In genomic region chr9:96942975-96943374, GRCm38 (mm10) we compare ENCODE assay signal across 15 mouse cellular contexts. TPM values are rescaled to one million over a fixed set of nuclear protein-coding genes. Genes with fewer than 3 reads are reported as not detected.
DNase-seq lines count a peak whose midpoint lies in the region; ATAC-seq and TF ChIP-seq lines count a peak whose summit lies in the region.
"Had no signal": no experiment of that assay in that cellular context is flagged by ENCODE, and none has a peak within 500 bp of the region (broad histone marks: within the 10 kb centered on the region; RNA-seq: fewer than 3 reads in every experiment).

No protein-coding gene starts in this region.

- peak; percentile 19 for DNase-seq in adrenal gland, postnatal 25 days
- DNase-seq in adrenal gland, adult 18-20 months (ENCODE audit: low spot score in 2 of 2): no peak
- no peak for DNase-seq in liver, postnatal 0 days
- DNase-seq in thymus, postnatal 0 days (ENCODE audit: low spot score): peak; percentile 69
- no peak for DNase-seq in gastrocnemius, postnatal 14 days
- DNase-seq: cerebellum, postnatal 10 days; gastrocnemius, adult 2 months; heart, postnatal 4 days; kidney, postnatal 4 days; left cerebral cortex, postnatal 4 days had no signal

- H3K9ac ChIP-seq in liver, postnatal 0 days (replicated peaks): no peak overlapping the region
- no peak overlapping the region for H3K9ac ChIP-seq in liver, embryonic 12.5 days
- no peak overlapping the region for H3K9ac ChIP-seq in hindbrain, embryonic 16.5 days (ENCODE audit: low read depth, low read length)

- no peak for TF ChIP-seq EP300 in liver, postnatal 0 days (IDR thresholded peaks at IDR 0.05; ENCODE audit: low read depth)

- intact Hi-C loops in gastrocnemius, postnatal 14 days (cut with DNase I; ENCODE audit: low total_unique reads): no loop called here

- peak; percentile 35 for TF ChIP-seq CTCF in liver, postnatal 0 days (IDR thresholded peaks at IDR 0.05; ENCODE audit: low read depth)

- no peak overlapping the region for H3K4me2 ChIP-seq in liver, postnatal 0 days (ENCODE audit: low read depth, low read length)
- no peak overlapping the region for H3K4me2 ChIP-seq in liver, embryonic 12.5 days
- H3K4me2 ChIP-seq in hindbrain, embryonic 16.5 days (ENCODE audit: low read length): no peak overlapping the region

- no peak overlapping the region for H3K27ac ChIP-seq in liver, postnatal 0 days (ENCODE audit: low read depth)
- no peak overlapping the region for H3K27ac ChIP-seq in liver, embryonic 12.5 days
- H3K27ac ChIP-seq in hindbrain, embryonic 16.5 days (ENCODE audit: low read depth, low read length): no peak overlapping the region
- H3K27ac ChIP-seq: gastrocnemius, adult 2 months; macrophage had no signal

- H3K4me1 ChIP-seq in liver, postnatal 0 days (ENCODE audit: insufficient read depth): no peaks in the 10 kb centered on the region
- no peaks in the 10 kb centered on the region for H3K4me1 ChIP-seq in liver, embryonic 12.5 days
- no peaks in the 10 kb centered on the region for H3K4me1 ChIP-seq in hindbrain, embryonic 16.5 days (ENCODE audit: control insufficient read depth, insufficient read depth, low read depth, low read length)

- peaks cover 16% of the 10 kb centered on the region; the same call in 1 of the 2 replicates for H3K27me3 ChIP-seq in liver, postnatal 0 days (ENCODE audit: insufficient read depth, low read length)
- H3K27me3 ChIP-seq in liver, embryonic 12.5 days (replicated peaks): peaks cover 52% of the 10 kb centered on the region
- H3K27me3 ChIP-seq in hindbrain, embryonic 16.5 days (replicated peaks; ENCODE audit: control insufficient read depth, insufficient read depth, low read length): no peaks in the 10 kb centered on the region
- H3K27me3 ChIP-seq: Patski had no signal

- 62% methylated on average over 3 of the region's 3 CpGs for WGBS in liver, postnatal 0 days (ENCODE audit: insufficient replicate concordance)
- WGBS in liver, embryonic 12.5 days (ENCODE audit: insufficient replicate concordance): 59% methylated on average over 3 of the region's 3 CpGs
- WGBS in hindbrain, embryonic 16.5 days: 95% methylated on average over 3 of the region's 3 CpGs

- ATAC-seq in liver, postnatal 0 days: no peak
- no peak for ATAC-seq in liver, embryonic 12.5 days
- peak; percentile 29 to 67; a peak in 2 of 4 replicates for ATAC-seq in hematopoietic stem cell, adult 5-6 weeks (replicated peaks in 1 of 2; ENCODE audit: insufficient read depth in 1 of 2, low FRiP score in 2 of 2, low TSS enrichment in 1 of 2, low read depth in 1 of 2, poor library complexity in 2 of 2, severe bottlenecking in 2 of 2)
- ATAC-seq in hindbrain, embryonic 16.5 days: no peak
- ATAC-seq: Patski had no signal

- no peaks in the 10 kb centered on the region for H3K9me3 ChIP-seq in liver, postnatal 0 days (ENCODE audit: low read length)
- H3K9me3 ChIP-seq in liver, embryonic 12.5 days (replicated peaks): no peaks in the 10 kb centered on the region; the same call in 1 of the 2 replicates
- no peaks in the 10 kb centered on the region for H3K9me3 ChIP-seq in hindbrain, embryonic 16.5 days (ENCODE audit: control insufficient read depth, low read length)

- no peaks in the 10 kb centered on the region for H3K36me3 ChIP-seq in liver, postnatal 0 days (replicated peaks; ENCODE audit: insufficient read depth, low read length)
- H3K36me3 ChIP-seq in liver, embryonic 12.5 days: no peaks in the 10 kb centered on the region
- H3K36me3 ChIP-seq in hindbrain, embryonic 16.5 days (ENCODE audit: control insufficient read depth, insufficient read depth, low read length): peaks cover 6% of the 10 kb centered on the region

- no peak overlapping the region for H3K4me3 ChIP-seq in liver, postnatal 0 days (ENCODE audit: low read depth, low read length)
- no peak overlapping the region for H3K4me3 ChIP-seq in liver, embryonic 12.5 days
- H3K4me3 ChIP-seq in hindbrain, embryonic 16.5 days (ENCODE audit: low read length): no peak overlapping the region
- H3K4me3 ChIP-seq: gastrocnemius, adult 2 months had no signal

RNA-seq across cellular contexts. Expression of gene Pxylp1, which starts 50.5 kb away (rescaled TPM):
- total RNA-seq in adrenal gland, postnatal 25 days (2021): 7.8 and 13.1 TPM in 2 replicates
- 1 to 10 TPM; 3.7 to 8.1 TPM for total RNA-seq in adrenal gland, adult 18-20 months (2021)
- 4.9 and 5.3 TPM in 2 replicates for polyA plus RNA-seq in liver, postnatal 0 days (2015; fragmentation: Nextera tagmentation; extraction: Ambion mirVana)
- 2.1 and 2.2 TPM in 2 replicates for polyA plus RNA-seq in liver, embryonic 12.5 days (2016; fragmentation: Nextera tagmentation; extraction: Ambion mirVana)
- 28.9 and 31.1 TPM in 2 replicates for total RNA-seq in hematopoietic stem cell, adult 5-6 weeks (2017)
- 5.2 and 7.5 TPM in 2 replicates for polyA plus RNA-seq in thymus, postnatal 0 days (2015; fragmentation: Nextera tagmentation; extraction: Ambion mirVana)
- 30.7 and 37.6 TPM in 2 replicates for polyA plus RNA-seq in hindbrain, embryonic 16.5 days (2015; fragmentation: Nextera tagmentation; extraction: Ambion mirVana)
- 1 to 10 TPM; 2.2 to 2.4 TPM for total RNA-seq in gastrocnemius, postnatal 14 days (2021)

Comparison
In these comparisons a context has a peak if more than half of its experiments do, and no peak if none do; other contexts are left out.
1. DNase-seq: peak in adrenal gland, postnatal 25 days (single experiment) and thymus, postnatal 0 days (single experiment); none in adrenal gland, adult 18-20 months (0 of 2), liver, postnatal 0 days (single experiment) and gastrocnemius, postnatal 14 days (single experiment).
2. ATAC-seq: peak in hematopoietic stem cell, adult 5-6 weeks (2 of 2); none in liver, postnatal 0 days (single experiment), liver, embryonic 12.5 days (single experiment) and hindbrain, embryonic 16.5 days (single experiment).